Mouse (Mus musculus) ES-E14 (cell line): ENCODE data around the gene Nell2.
"Not testable (repeated sequence)": the region's sequence is repeated elsewhere in the genome, so short reads cannot be mapped to it uniquely, and the experiment has no call there.

ENCODE experiments used
- CHD2 ChIP-seq: IDR thresholded peaks from 2 replicates; pipeline ENCODE4 v1.6.1; 2014; ENCODE audit warnings: mild to moderate bottlenecking, low read depth, low read length, inconsistent platforms
- HCFC1 ChIP-seq: IDR thresholded peaks from 2 replicates; pipeline ENCODE4 v1.6.1; 2012; ENCODE audit warnings: low read length, inconsistent platforms, borderline replicate concordance; ENCODE audit not compliant: insufficient read depth
- ZC3H11A ChIP-seq: IDR thresholded peaks from 2 replicates; pipeline ENCODE4 v1.6.1; 2012; ENCODE audit warnings: low read depth, mild to moderate bottlenecking, inconsistent platforms, low read length, borderline replicate concordance
- ZNF384 ChIP-seq: IDR thresholded peaks from 2 replicates; pipeline ENCODE4 v1.6.1; 2012; ENCODE audit warnings: low read depth, low read length, inconsistent platforms

GRCm38 (mm10) chr15:95513306-95513705 is 15.1 kb downstream of the Nell2 start:
- TF ChIP-seq ZNF384, HCFC1, ZC3H11A, CHD2: not testable (repeated sequence)
